Mouse (Mus musculus) lung, embryonic 16.5 days (tissue): ENCODE measurements at regions not wholly inside any gene's neighbourhood (a gene's known extent, or its start where the extent isn't known, plus 50 kb on each side); places are given as distances from the start of the nearest gene placed in this dataset.

Experiments used
- ATAC-seq: fragments of 200-750 bp; cut with Nextera tagmentation; 2 replicates; pipeline ENCODE4 v1.8.0; 2017; ENCODE audit warnings: low read depth, mild to moderate bottlenecking, moderate library complexity
- H3K27ac ChIP-seq: fragments of 300-500 bp; sonication (generic); 2 replicates; pipeline ENCODE4 v1.5.1; 2014; ENCODE audit warnings: mild to moderate bottlenecking, control low read depth, low read length
- H3K27me3 ChIP-seq: fragments of 300-500 bp; sonication (generic); 2 replicates; pipeline ENCODE4 v1.6.1; 2014; ENCODE audit warnings: low read depth, low read length, mixed read lengths; ENCODE audit not compliant: control insufficient read depth, insufficient read depth
- H3K36me3 ChIP-seq: fragments of 300-500 bp; sonication (generic); 2 replicates; pipeline ENCODE4 v1.6.1; 2014; ENCODE audit warnings: low read length; ENCODE audit not compliant: control insufficient read depth, insufficient read depth
- H3K4me1 ChIP-seq: fragments of 300-500 bp; sonication (generic); replicated peaks from 2 replicates; pipeline ENCODE4 v1.6.1; 2014; ENCODE audit warnings: low read length, mixed read lengths; ENCODE audit not compliant: control insufficient read depth, insufficient read depth
- H3K4me2 ChIP-seq: fragments of 300-500 bp; sonication (generic); 2 replicates; pipeline ENCODE4 v1.6.1; 2014; ENCODE audit warnings: low read depth, low read length, control low read depth
- H3K4me3 ChIP-seq: fragments of 300-500 bp; sonication (generic); 2 replicates; pipeline ENCODE4 v1.5.1; 2014; ENCODE audit warnings: mild to moderate bottlenecking, low read length, control low read depth
- H3K9ac ChIP-seq: fragments of 300-500 bp; sonication (generic); 2 replicates; pipeline ENCODE4 v1.6.1; 2014; ENCODE audit warnings: low read length, control low read depth
- H3K9me3 ChIP-seq: fragments of 300-500 bp; sonication (generic); 2 replicates; pipeline ENCODE4 v1.6.1; 2016; ENCODE audit warnings: low read length; ENCODE audit not compliant: control insufficient read depth
- WGBS: fragments of 180-500 bp; shearing (Covaris S2); extraction: QIAGEN DNeasy Blood & Tissue Kit; methylation state at CpG from one replicate; pipeline ENCODE4 v1.1.7; 2014; 5-methylcytosine and 5-hydroxymethylcytosine counted together

DNA sequence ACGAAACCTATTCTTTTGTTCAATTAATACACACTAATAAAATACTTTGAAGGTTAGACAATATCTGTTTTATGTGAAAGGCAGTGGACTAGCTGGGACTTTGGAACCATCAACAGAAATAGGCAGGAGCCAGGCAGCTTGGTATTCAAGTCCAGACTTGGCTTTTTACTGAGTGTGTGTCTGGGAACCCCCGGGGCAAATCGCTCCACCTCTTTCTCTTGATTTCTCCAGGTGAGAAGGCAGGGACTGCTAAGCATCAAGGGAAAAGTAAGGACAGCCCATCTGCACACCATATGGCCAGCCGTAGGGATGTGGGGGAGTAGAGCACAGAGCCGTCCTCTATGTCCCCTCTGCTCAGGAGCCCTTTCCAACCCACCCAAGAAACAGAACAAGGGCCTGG, 186.5 kb downstream of the Snx10 start:
- WGBS: 65% methylated on average over 5 of the region's 5 CpGs
- no peaks in the 10 kb centered on the region for H3K9me3 ChIP-seq
- H3K9ac ChIP-seq: no peak overlapping the region
- H3K4me1 ChIP-seq: peaks cover 11% of the 10 kb centered on the region
- H3K27ac ChIP-seq: peak overlapping the region; percentile 64
- no peak for ATAC-seq
- no peaks in the 10 kb centered on the region for H3K27me3 ChIP-seq
- H3K4me2 ChIP-seq: peak overlapping the region; percentile 18; the same call in 1 of the 2 replicates
- H3K4me3 ChIP-seq: no peak overlapping the region
- no peaks in the 10 kb centered on the region for H3K36me3 ChIP-seq

DNA sequence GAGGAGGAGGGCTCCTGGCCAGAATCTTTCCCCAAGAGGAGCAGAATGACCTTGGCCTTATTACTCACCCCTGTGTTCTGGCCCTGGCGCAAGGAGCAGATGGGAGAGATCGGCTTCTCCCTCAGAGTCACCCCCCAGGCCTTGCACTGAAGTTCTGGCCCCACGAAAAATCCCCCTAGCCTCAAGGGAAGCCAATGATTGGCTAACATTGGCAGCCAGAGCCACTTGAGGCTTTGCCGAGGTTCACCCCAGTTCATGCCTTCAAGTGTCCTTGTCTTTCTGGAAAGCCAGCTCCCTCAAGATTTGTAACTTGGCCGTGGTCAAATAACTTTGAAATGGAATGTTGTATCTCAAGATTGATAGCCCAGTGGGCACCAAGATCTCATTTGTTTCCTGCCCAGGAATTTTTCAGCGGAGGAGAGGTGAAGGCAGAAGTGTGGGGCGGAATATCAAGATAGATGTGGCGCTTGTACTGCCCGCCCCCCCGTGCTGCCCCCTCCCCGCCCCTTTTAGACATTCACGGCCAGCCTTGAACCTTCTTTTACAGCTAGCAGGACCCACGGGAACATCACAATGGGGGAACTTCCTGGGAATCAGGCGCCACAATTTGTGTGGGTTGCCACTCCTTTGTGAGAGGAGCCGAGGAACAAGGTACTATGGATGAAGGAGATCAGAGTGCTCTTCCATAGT, 187.4 kb downstream of the Snx10 start:
- Histone ChIP-seq H3K4me2 (peak overlapping the region; percentile 19), H3K9ac (no peak overlapping the region; the same call in 1 of the 2 replicates), H3K4me3 (no peak overlapping the region), H3K36me3 (no peaks in the 10 kb centered on the region), H3K4me1 (peaks cover 11% of the 10 kb centered on the region), H3K27ac (peak overlapping the region; percentile 83), H3K9me3 (no peaks in the 10 kb centered on the region), H3K27me3 (no peaks in the 10 kb centered on the region)
- peak; percentile 84 for ATAC-seq
- WGBS: 48% methylated on average over 15 of the region's 15 CpGs

DNA sequence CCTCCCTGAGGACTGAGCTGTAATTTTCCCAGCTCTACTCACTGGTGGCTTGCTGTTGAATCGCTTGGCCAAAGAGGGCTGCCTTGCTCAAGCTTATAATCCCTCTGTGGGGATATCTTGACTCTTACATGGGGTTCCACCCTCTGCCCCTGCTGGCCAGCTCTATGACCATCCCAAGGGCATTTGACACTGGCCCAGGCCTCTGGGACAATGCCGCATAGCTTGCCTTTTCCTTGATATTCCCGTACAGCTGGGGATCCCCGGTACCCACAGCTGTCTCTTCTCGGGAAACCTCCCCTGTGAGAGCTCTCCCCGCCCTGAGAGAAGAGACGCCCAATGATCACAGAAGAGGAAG, 187.9 kb downstream of the Snx10 start:
- Histone ChIP-seq H3K9me3 (no peaks in the 10 kb centered on the region), H3K9ac (no peak overlapping the region; the same call in 1 of the 2 replicates), H3K4me2 (peak overlapping the region; percentile 19), H3K4me1 (peaks cover 11% of the 10 kb centered on the region), H3K27me3 (no peaks in the 10 kb centered on the region), H3K36me3 (no peaks in the 10 kb centered on the region), H3K4me3 (no peak overlapping the region), H3K27ac (peak overlapping the region; percentile 83)
- 72% methylated on average over 7 of the region's 7 CpGs for WGBS
- ATAC-seq: peak; percentile 18; the same call in 1 of the 2 replicates

GRCm38 (mm10) chr6:51715158-51715840, 191.6 kb downstream of the Snx10 start:
- no peak for ATAC-seq
- Histone ChIP-seq H3K27ac (no peak overlapping the region), H3K9me3 (no peaks in the 10 kb centered on the region), H3K4me2 (no peak overlapping the region), H3K9ac (no peak overlapping the region), H3K4me3 (no peak overlapping the region), H3K36me3 (no peaks in the 10 kb centered on the region), H3K27me3 (no peaks in the 10 kb centered on the region), H3K4me1 (peaks cover 3% of the 10 kb centered on the region; the same call in 1 of the 2 replicates)
- 35% methylated on average over 8 of the region's 8 CpGs for WGBS

- H3K4me3 ChIP-seq: no peak overlapping the region
- 50% methylated on average over 7 of the region's 7 CpGs for WGBS
- H3K4me2 ChIP-seq: no peak overlapping the region
- no peak overlapping the region for H3K9ac ChIP-seq
- no peaks in the 10 kb centered on the region; the same call in 1 of the 2 replicates for H3K4me1 ChIP-seq
- H3K27me3 ChIP-seq: no peaks in the 10 kb centered on the region
- H3K9me3 ChIP-seq: no peaks in the 10 kb centered on the region
- no peak overlapping the region for H3K27ac ChIP-seq
- no peak for ATAC-seq
- no peaks in the 10 kb centered on the region for H3K36me3 ChIP-seq
Measured at GRCm38 (mm10) chr6:51717386-51717785, 193.7 kb downstream of the Snx10 start.

DNA sequence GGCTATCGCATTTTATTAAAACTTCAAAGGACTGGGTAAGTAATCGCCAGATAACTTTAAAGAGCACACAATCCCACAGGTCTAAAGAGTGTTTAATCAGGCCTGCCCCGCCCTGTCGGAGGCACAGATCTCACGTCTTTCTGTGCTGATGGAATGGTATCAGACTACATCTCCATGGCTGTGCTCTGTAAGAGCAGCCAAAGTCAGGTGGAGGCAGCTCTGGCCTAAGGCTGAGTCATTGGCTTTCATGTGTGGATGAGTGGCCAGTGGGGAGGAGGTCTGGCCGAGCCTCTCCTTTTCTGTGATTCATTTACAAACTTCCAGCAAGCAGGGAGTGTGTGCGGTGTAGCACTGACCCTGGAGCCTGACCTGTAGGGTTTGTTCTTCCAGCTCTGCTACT, 197.0 kb downstream of the Snx10 start:
- 54% methylated on average over 7 of the region's 7 CpGs for WGBS
- H3K4me3 ChIP-seq: no peak overlapping the region
- peak; percentile 93 for ATAC-seq

DNA sequence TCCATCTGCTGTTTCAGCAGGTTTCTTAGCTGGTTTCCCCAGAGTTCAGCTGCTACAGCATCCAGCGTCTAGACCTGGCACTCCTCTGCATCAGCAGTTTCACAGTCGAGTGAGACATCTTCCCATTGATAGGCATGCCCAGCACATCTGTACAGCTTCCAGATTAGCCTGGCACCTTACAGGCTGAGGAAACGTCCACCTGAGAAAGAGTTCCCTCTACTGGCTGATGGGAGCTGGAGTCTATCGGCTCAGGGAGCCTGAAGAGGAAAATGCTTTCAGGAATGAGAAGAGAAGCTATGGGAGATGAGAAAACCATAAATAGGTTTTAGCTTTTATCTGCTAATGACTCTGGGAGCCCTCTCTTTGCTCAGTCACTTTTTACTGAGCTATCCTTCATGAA, 199.4 kb downstream of the Snx10 start:
- H3K4me2 ChIP-seq: no peak overlapping the region
- no peaks in the 10 kb centered on the region for H3K9me3 ChIP-seq
- H3K36me3 ChIP-seq: no peaks in the 10 kb centered on the region
- ATAC-seq: no peak
- H3K4me1 ChIP-seq: no peaks in the 10 kb centered on the region; the same call in 1 of the 2 replicates
- no peak overlapping the region for H3K4me3 ChIP-seq
- H3K9ac ChIP-seq: no peak overlapping the region
- WGBS: 23% methylated on average over 4 of the region's 4 CpGs
- H3K27ac ChIP-seq: no peak overlapping the region
- no peaks in the 10 kb centered on the region for H3K27me3 ChIP-seq

More for the DNA sequence above, 197.0 kb downstream of the Snx10 start:
- no peak overlapping the region for H3K9ac ChIP-seq
- no peaks in the 10 kb centered on the region for H3K36me3 ChIP-seq
- H3K9me3 ChIP-seq: no peaks in the 10 kb centered on the region
- peak overlapping the region; percentile 14; the same call in 1 of the 2 replicates for H3K27ac ChIP-seq
- no peaks in the 10 kb centered on the region; the same call in 1 of the 2 replicates for H3K4me1 ChIP-seq
- no peak overlapping the region for H3K4me2 ChIP-seq
- H3K27me3 ChIP-seq: no peaks in the 10 kb centered on the region

GRCm38 (mm10) chr6:51727191-51727590, 203.5 kb downstream of the Snx10 start:
- H3K4me2 ChIP-seq: no peak overlapping the region
- H3K27me3 ChIP-seq: no peaks in the 10 kb centered on the region
- H3K9me3 ChIP-seq: no peaks in the 10 kb centered on the region
- H3K4me1 ChIP-seq: no peaks in the 10 kb centered on the region
- H3K36me3 ChIP-seq: no peaks in the 10 kb centered on the region
- no peak for ATAC-seq
- H3K27ac ChIP-seq: no peak overlapping the region
- whole genome bisulfite sequencing: 85% methylated on average over 8 of the region's 8 CpGs
- no peak overlapping the region for H3K4me3 ChIP-seq
- H3K9ac ChIP-seq: no peak overlapping the region

DNA sequence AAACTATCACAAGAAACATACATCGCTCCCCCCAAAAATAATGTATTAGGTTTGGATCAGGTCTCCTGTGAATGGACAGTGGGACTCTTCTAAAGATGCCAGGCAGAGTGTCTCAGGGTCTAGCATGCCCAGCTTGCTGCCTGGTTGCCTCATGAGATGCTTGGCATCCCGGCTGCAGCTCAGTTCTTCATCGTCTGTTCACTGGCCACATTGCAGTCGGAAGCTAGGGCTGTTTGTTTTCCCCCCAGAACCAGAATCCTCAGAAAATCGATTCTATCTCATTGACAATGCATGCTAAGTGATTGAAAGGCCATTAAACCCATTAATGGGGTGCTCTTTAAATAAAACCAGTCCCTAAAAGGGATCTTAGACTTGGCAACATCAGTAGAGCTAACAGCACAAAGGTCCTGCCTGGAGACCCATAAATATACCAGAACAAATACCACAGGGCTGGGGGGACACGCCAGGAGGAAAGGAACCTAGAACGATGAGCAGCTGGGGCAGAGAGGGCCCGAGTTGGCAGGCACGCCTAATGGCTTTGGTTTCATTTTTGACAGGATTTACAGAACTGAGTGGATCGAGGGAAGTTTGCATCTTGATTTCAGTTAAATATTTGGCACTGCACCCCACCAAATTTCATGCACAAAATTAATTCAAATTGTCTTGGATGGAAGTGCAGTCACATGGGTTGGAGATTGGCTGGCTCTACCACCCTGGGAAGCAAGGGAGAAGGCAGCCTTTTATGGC, 205.3 kb downstream of the Snx10 start:
- H3K27me3 ChIP-seq: no peaks in the 10 kb centered on the region
- H3K4me1 ChIP-seq: no peaks in the 10 kb centered on the region; the same call in 1 of the 2 replicates
- WGBS: 65% methylated on average over 10 of the region's 10 CpGs

More for the DNA sequence above, 205.3 kb downstream of the Snx10 start:
- no peaks in the 10 kb centered on the region for H3K36me3 ChIP-seq
- H3K27ac ChIP-seq: no peak overlapping the region
- no peak overlapping the region for H3K9ac ChIP-seq
- no peaks in the 10 kb centered on the region for H3K9me3 ChIP-seq
- no peak for ATAC-seq
- no peak overlapping the region for H3K4me3 ChIP-seq
- no peak overlapping the region for H3K4me2 ChIP-seq
